Mouse (Mus musculus): ENCODE results near the gene Ccdc91.

GRCm38 (mm10) chr6:147675022-147675733, 199.6 kb downstream of the Ccdc91 start:
- TF ChIP-seq POLR2A (IDR thresholded peaks at IDR 0.05; ENCODE audit: extremely low read depth, insufficient read depth, low read length), result no peak
- TF ChIP-seq CTCF (IDR thresholded peaks at IDR 0.05; ENCODE audit: low read depth, low read length), result no peak

All from liver, adult 2 months (tissue).